ENCODE assay signal across 18 mouse cellular contexts in the genomic region with DNA sequence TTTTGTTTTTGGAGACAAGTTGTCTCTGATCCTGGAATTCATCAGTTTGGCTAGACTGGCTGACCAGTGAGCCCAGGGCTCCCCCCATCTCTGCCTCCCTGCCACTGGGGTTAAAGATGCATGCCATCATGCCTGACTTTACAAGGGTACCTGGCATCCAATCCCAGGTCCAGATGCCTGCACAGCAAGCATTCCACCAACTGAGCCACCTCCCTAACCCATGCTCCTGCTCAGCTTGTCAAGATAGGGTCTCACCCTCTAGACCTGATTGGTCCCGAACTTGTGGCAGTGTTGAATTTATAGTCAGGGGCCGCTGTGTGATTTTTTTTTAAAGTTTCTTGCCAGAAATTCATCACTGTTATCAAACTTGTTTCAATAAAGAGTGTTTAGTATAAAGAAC.
DNase-seq lines count a peak whose midpoint lies in the region; TF ChIP-seq lines count a peak whose summit lies in the region.
"Had no signal": no experiment of that assay in that cellular context is flagged by ENCODE, and none has a peak within 500 bp of the region (broad histone marks: within the 10 kb centered on the region; RNA-seq: fewer than 3 reads in every experiment).

No protein-coding gene starts in this region.

- no peak for DNase-seq in gastrocnemius, adult 2 months
- no peak for DNase-seq in gastrocnemius, postnatal 14 days
- DNase-seq in left cerebral cortex, adult 2 months (ENCODE audit: extremely low spot score in 1 of 2, low spot score in 2 of 2), result no peak
- no peak for DNase-seq in left cerebral cortex, postnatal 14 days (ENCODE audit: low spot score in 2 of 2)
- peak; percentile 24 to 44 for DNase-seq in cerebellum, postnatal 14 days
- DNase-seq in testis, postnatal 10 days (ENCODE audit: low spot score), result no peak
- DNase-seq in adrenal gland, postnatal 4 days (ENCODE audit: low spot score in 2 of 2), result no peak
- DNase-seq: adrenal gland, adult 2 months; B cell, adult 2 months; gastrocnemius, postnatal 10 days; kidney, postnatal 25 days; liver, embryonic 13.5 days; lung, adult 2 months; lung, postnatal 14 days; thymus, adult 2 months had no signal

- no peak overlapping the region for H3K4me3 ChIP-seq in gastrocnemius, adult 2 months
- no peak overlapping the region for H3K4me3 ChIP-seq in left cerebral cortex, adult 2 months
- H3K4me3 ChIP-seq: embryonic facial prominence, embryonic 13.5 days; intestine, embryonic 15.5 days; liver, embryonic 13.5 days; midbrain, embryonic 12.5 days had no signal

- intact Hi-C loops in gastrocnemius, adult 2 months (cut with DNase I), result no loop called here
- intact Hi-C loops in gastrocnemius, postnatal 14 days (cut with DNase I; ENCODE audit: low total_unique reads), result no loop called here
- intact Hi-C loops in left cerebral cortex, adult 2 months (cut with DNase I), result no loop called here
- intact Hi-C loops in left cerebral cortex, postnatal 14 days (cut with DNase I), result no loop called here

- no peak for TF ChIP-seq CTCF in gastrocnemius, adult 2 months (IDR thresholded peaks at IDR 0.05)
- TF ChIP-seq CTCF in left cerebral cortex, adult 2 months (IDR thresholded peaks at IDR 0.05), result no peak

- H3K27ac ChIP-seq in gastrocnemius, adult 2 months, result peak overlapping the region; percentile 62
- peak overlapping the region; percentile 93 for H3K27ac ChIP-seq in left cerebral cortex, adult 2 months
- H3K27ac ChIP-seq: embryonic facial prominence, embryonic 13.5 days; intestine, embryonic 15.5 days; liver, embryonic 13.5 days; midbrain, embryonic 12.5 days had no signal

Comparison
In these comparisons a context has a peak if more than half of its experiments do, and no peak if none do; other contexts are left out.
1. DNase-seq: peak in cerebellum, postnatal 14 days (2 of 2); none in gastrocnemius, adult 2 months (single experiment), gastrocnemius, postnatal 14 days (single experiment), left cerebral cortex, adult 2 months (0 of 2), left cerebral cortex, postnatal 14 days (0 of 2), testis, postnatal 10 days (single experiment) and adrenal gland, postnatal 4 days (0 of 2).